Mouse (Mus musculus): ENCODE measurements at regions not wholly inside any gene's neighbourhood (a gene's known extent, or its start where the extent isn't known, plus 50 kb on each side); places are given as distances from the start of the nearest gene placed in this dataset.
A peak's percentile ranks its signal among the peaks of the same experiment; 100 is the strongest.

GRCm38 (mm10) chr12:68554943-68555627, 603.9 kb downstream of the Rps29 start:
- no peak for DNase-seq (ENCODE audit: low read depth)

- no peak for DNase-seq (ENCODE audit: low read depth)
Observed at GRCm38 (mm10) chr12:68554292-68554691, 604.7 kb downstream of the Rps29 start.

- no peak for DNase-seq (ENCODE audit: low read depth)
Observed at GRCm38 (mm10) chr12:68541811-68542210, 617.2 kb downstream of the Rps29 start.

GRCm38 (mm10) chr12:68500794-68501193, 658.2 kb downstream of the Rps29 start:
- DNase-seq (ENCODE audit: low read depth) = peak; percentile 0

- DNase-seq (ENCODE audit: low read depth) = no peak
Observed at GRCm38 (mm10) chr12:68463032-68463431, 696.0 kb downstream of the Rps29 start.

GRCm38 (mm10) chr12:68458196-68458595, 700.8 kb downstream of the Rps29 start:
- no peak for DNase-seq (ENCODE audit: low read depth)

- DNase-seq (ENCODE audit: low read depth) = no peak
Observed at GRCm38 (mm10) chr12:68426601-68427000, 732.4 kb downstream of the Rps29 start.

GRCm38 (mm10) chr12:68425006-68425405, 734.0 kb downstream of the Rps29 start:
- no peak for DNase-seq (ENCODE audit: low read depth)

Measured in induced T-regulatory cell, adult 2 months (primary cell).